Mouse (Mus musculus) CH12.LX (cell line): ENCODE results near the gene Rims3. TPM values are rescaled to one million over a fixed set of nuclear protein-coding genes. Genes with fewer than 3 reads are reported as not detected.

Source experiments
- DNase-seq: peaks from one replicate; pipeline ENCODE4 v3.0.0-alpha.2; 2013; ENCODE audit errors: extremely low read depth
- H3K27ac ChIP-seq: 2 replicates; pipeline ENCODE4 v1.5.1; 2012; ENCODE audit warnings: low read depth, mild to moderate bottlenecking, control low read depth, moderate library complexity; ENCODE audit not compliant: insufficient read depth
- H3K27me3 ChIP-seq: replicated peaks from 2 replicates; pipeline ENCODE3; 2012; ENCODE audit warnings: inconsistent platforms
- H3K36me3 ChIP-seq, 2 experiments: replicated peaks in 1 of 2; 2 replicates each; pipeline versions ENCODE3 to v1.6.1; 2012; ENCODE audit warnings: inconsistent platforms in 1 of 2, low read length in 1 of 2, mild to moderate bottlenecking in 1 of 2, mixed read lengths in 1 of 2, moderate library complexity in 1 of 2; ENCODE audit not compliant: control insufficient read depth in 1 of 2, insufficient read depth in 1 of 2
- H3K4me1 ChIP-seq, 2 experiments: 2 replicates each; pipeline ENCODE4 v1.6.1; 2012; ENCODE audit warnings: inconsistent platforms in 1 of 2, moderate library complexity in 1 of 2; ENCODE audit not compliant: insufficient read depth in 2 of 2, control insufficient read depth in 1 of 2
- H3K4me2 ChIP-seq: 2 replicates; pipeline ENCODE4 v1.6.1; 2012; ENCODE audit warnings: low read depth, mild to moderate bottlenecking, control low read depth; ENCODE audit not compliant: poor library complexity, insufficient read depth, severe bottlenecking
- H3K4me3 ChIP-seq, 3 experiments: fragments of 150-350 bp in 1 of 3; sonication (generic) in 1 of 3; replicated peaks in 1 of 3; 2 replicates each; pipeline versions ENCODE3 to v1.5.1; 2011 to 2012; ENCODE audit warnings: low read depth in 2 of 3, low read length in 2 of 3, mild to moderate bottlenecking in 2 of 3, moderate library complexity in 2 of 3, control low read depth in 1 of 3, improper control_type of control experiment in 1 of 3, inconsistent platforms in 1 of 3, mixed read lengths in 1 of 3; ENCODE audit not compliant: poor library complexity in 1 of 3
- H3K79me2 ChIP-seq: replicated peaks from 2 replicates; pipeline ENCODE4 v1.6.1; 2012; ENCODE audit warnings: mild to moderate bottlenecking, moderate library complexity; ENCODE audit not compliant: control insufficient read depth, poor library complexity, insufficient read depth, severe bottlenecking; ENCODE audit errors: extremely low read depth
- H3K9ac ChIP-seq: 2 replicates; pipeline ENCODE4 v1.6.1; 2012; ENCODE audit warnings: low read depth, mild to moderate bottlenecking, control low read depth, moderate library complexity; ENCODE audit not compliant: insufficient read depth
- H3K9me3 ChIP-seq: replicated peaks from 2 replicates; pipeline ENCODE3; 2012; ENCODE audit warnings: low read length, inconsistent platforms, mixed read lengths
- E2F4 ChIP-seq: IDR thresholded peaks from 2 replicates; pipeline ENCODE4 v1.6.1; 2011; ENCODE audit warnings: low read depth, low read length, improper control_type of control experiment; ENCODE audit not compliant: insufficient replicate concordance
- EP300 ChIP-seq: IDR thresholded peaks from 2 replicates; pipeline ENCODE4 v1.6.1; 2011; ENCODE audit warnings: low read length, improper control_type of control experiment
- MAFK ChIP-seq: IDR thresholded peaks from 2 replicates; pipeline ENCODE4 v1.6.1; 2011; ENCODE audit warnings: low read length, improper control_type of control experiment; ENCODE audit not compliant: insufficient replicate concordance
- MEF2A ChIP-seq: IDR thresholded peaks from 2 replicates; pipeline ENCODE4 v1.6.1; 2014; ENCODE audit warnings: low read depth, mild to moderate bottlenecking, inconsistent platforms, low read length, improper control_type of control experiment, borderline replicate concordance
- PAX5 ChIP-seq: IDR thresholded peaks from 2 replicates; pipeline ENCODE4 v1.6.1; 2012; ENCODE audit warnings: low read length, inconsistent platforms, mixed read lengths
- SIN3A ChIP-seq: IDR thresholded peaks from 2 replicates; pipeline ENCODE4 v1.6.1; 2012; ENCODE audit warnings: low read length, improper control_type of control experiment, inconsistent platforms
- SMC3 ChIP-seq: IDR thresholded peaks from 2 replicates; pipeline ENCODE4 v1.6.1; 2011; ENCODE audit warnings: low read depth, low read length, improper control_type of control experiment
- ZNF384 ChIP-seq: IDR thresholded peaks from 2 replicates; pipeline ENCODE4 v1.6.1; 2012; ENCODE audit warnings: low read depth, low read length, improper control_type of control experiment, inconsistent platforms
- dilution Hi-C: fragments of 300-500 bp; cut with MboI; formaldehyde crosslinking; loops from 2 replicates; pipeline ENCODE4 v1.14.3; 2020; ENCODE audit warnings: low sequenced_read_pairs; ENCODE audit not compliant: extremely low pct_unique_long_range_greater_than_20kb, extremely low pct_ligation_motif_present
- in situ Hi-C: fragments of 300-500 bp; cut with MboI; formaldehyde crosslinking; loops from 3 replicates; pipeline ENCODE4 v1.14.3; 2019; ENCODE audit warnings: low sequenced_read_pairs, low pct_ligation_motif_present, low pct_unique_long_range_greater_than_20kb, mixed read lengths
- polyA plus RNA-seq: library from polyadenylated mRNA; unstranded; fragments of >175 nt; gene quantifications from 2 replicates; pipeline ENCODE4 v1.2.1, GENCODE M21; 2012; ENCODE audit warnings: low read depth; ENCODE audit not compliant: insufficient read length
- total RNA-seq, 2 experiments: library from RNA; depleted of rRNA; stranded (reverse); fragments of 300-350 nt in 1 of 2; fragments of >200 nt in 1 of 2; gene quantifications; 2 replicates each; pipeline ENCODE4 v1.2.3; 2012 to 2014

Gene Rims3
- total and polyA plus RNA-seq, 3 experiments: 0.05 to 0.17 (median 0.13) TPM

DNA sequence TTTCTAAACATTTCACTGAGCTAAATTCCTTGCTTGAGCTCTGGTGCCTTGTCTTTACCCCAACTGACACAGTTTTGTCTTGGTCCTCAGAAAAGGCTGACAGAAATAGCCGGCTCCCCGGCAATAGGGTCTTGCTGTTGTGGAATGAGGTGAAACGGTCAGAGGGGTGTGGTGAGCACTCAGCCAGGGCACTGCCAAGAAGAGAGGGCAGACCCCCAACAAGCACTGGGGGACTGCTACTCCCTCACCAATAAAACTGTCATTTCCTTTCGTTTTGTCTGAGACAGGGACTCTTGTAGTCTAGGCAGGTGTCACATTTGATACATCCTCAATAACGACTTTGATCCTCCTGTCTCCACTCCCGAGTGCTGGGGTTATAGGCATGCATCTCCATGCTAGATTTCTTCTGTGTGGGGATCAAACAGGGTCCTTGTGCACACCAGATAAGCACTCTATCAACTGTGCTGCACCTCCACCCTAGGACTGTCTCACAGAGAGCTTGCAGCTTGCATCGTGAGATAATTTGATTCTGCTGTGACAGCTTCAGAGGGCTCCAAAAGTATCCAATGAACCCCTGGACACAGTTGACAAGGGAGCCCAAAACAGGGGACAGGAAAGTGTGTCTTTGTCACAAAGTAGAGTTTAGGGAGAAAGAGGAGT, 10.1 kb upstream of the Rims3 start:
- no peak for DNase-seq
- peaks cover 13% of the 10 kb centered on the region for H3K27me3 ChIP-seq
- no peak overlapping the region for H3K27ac ChIP-seq
- H3K9ac ChIP-seq: no peak overlapping the region
- H3K4me2 ChIP-seq: no peak overlapping the region
- 0 out of 4 replicates have a peak, but pooled peaks cover 0 to 2% of the 10 kb centered on the region in 2 experiments for H3K4me1 ChIP-seq
- TF ChIP-seq SMC3: no peak
- TF ChIP-seq, all 38 proteins: peak for 0
- no peaks in the 10 kb centered on the region for H3K9me3 ChIP-seq
- H3K79me2 ChIP-seq: no peaks in the 10 kb centered on the region
- in situ Hi-C loops (no loop called here), dilution Hi-C loops (no loop called here)
- H3K36me3 ChIP-seq: no peaks in the 10 kb centered on the region
- H3K4me3 ChIP-seq: no peak overlapping the region

DNA sequence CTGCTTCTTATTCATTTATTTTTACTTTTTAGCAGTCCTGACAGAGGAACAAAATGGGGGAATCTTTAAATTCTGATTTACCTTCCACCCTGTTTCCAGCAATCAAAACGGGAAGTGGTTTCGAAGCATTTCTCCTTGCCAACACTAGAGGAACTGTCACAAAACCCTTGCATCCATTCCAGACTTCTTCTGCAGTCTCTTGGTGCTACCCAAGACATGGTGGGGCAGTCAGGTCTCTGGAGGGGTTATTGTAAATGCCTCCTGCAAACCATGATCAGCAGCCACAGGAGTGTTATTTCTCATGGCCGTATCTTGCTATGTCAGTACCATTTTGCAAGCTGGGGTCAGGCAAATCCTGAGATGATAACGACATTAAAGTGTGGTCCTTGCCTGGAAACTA, 9.5 kb upstream of the Rims3 start:
- Histone ChIP-seq H3K27ac (no peak overlapping the region), H3K4me3 (no peak overlapping the region), H3K4me1 (0 out of 4 replicates have a peak, but pooled peaks cover 0 to 2% of the 10 kb centered on the region in 2 experiments), H3K9me3 (no peaks in the 10 kb centered on the region), H3K79me2 (no peaks in the 10 kb centered on the region), H3K27me3 (peaks cover 13% of the 10 kb centered on the region), H3K9ac (no peak overlapping the region), H3K36me3 (no peaks in the 10 kb centered on the region), H3K4me2 (no peak overlapping the region)
- in situ Hi-C loops (no loop called here), dilution Hi-C loops (no loop called here)
- TF ChIP-seq MAFK (no peak), E2F4 (no peak), ZNF384 (no peak)
- no peak for DNase-seq

DNA sequence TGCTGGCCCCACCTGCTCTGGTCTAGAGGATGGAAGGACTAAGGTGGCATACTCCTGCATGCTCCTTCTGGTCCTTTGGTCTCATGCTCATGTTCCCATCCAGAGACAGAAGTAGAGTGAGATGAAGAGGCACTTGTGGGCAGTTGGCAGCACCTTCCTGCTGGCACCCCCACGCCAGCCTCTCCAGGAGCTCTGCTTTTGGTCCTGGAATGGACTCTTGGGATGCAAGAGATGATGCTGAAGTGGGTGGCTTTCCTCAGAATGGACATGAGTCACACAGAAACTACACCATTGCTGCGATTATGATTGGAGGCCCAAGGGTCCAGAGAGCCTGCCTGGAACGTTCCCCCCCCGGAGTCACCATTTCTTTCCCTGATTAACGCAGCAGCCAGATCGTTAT, 5.7 kb upstream of the Rims3 start:
- H3K9ac ChIP-seq: no peak overlapping the region
- dilution Hi-C loops: no loop called here
- no peak for DNase-seq
- H3K27me3 ChIP-seq: peaks cover 24% of the 10 kb centered on the region
- H3K4me1 ChIP-seq: peaks cover 2 to 3% of the 10 kb centered on the region in 2 experiments; a peak in 2 of 4 replicates
- peaks cover 2% of the 10 kb centered on the region for H3K9me3 ChIP-seq
- no peak overlapping the region for H3K27ac ChIP-seq
- H3K36me3 ChIP-seq: no peaks in the 10 kb centered on the region
- H3K4me2 ChIP-seq: no peak overlapping the region
- H3K79me2 ChIP-seq: no peaks in the 10 kb centered on the region
- no peak for TF ChIP-seq MEF2A
- TF ChIP-seq SIN3A: no peak
- no peak for TF ChIP-seq EP300
- no peak for TF ChIP-seq MAFK
- no peak for TF ChIP-seq PAX5
- no peak overlapping the region for H3K4me3 ChIP-seq
- in situ Hi-C loops: no loop called here
